Mouse (Mus musculus) urinary bladder, postnatal 14 days (tissue): ENCODE measurements around the gene Gm5678.
A peak's percentile ranks its signal among the peaks of the same experiment; 100 is the strongest.
"Not testable (repeated sequence)": the region's sequence is repeated elsewhere in the genome, so short reads cannot be mapped to it uniquely, and the experiment has no call there.

ENCODE experiments used
- DNase-seq: peaks from one replicate; pipeline ENCODE4 v3.0.0; 2021; ENCODE audit warnings: low spot score

The Gm5678 gene

DNA sequence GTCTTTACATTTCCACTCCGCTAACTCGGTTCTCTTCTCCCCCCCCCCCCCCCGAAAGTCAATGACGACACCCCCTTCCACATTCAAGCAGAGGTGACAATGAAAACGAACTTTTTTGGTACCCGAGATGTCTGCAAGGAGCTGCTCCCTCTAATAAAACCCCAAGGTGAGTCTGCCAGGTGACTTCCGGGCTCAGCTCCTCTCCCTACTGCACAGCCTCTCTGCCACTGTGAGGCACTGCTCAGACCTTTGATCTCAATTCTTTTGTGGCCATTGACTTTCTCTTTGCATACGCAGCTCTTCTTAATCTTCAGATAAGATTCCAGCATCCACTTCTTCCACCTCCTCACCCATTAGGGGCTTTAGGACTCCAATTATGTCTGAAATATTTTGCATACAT is 19.2 kb upstream of the Gm5678 start:
- no peak for DNase-seq

GRCm38 (mm10) chr16:93609796-93610195 is 18.1 kb upstream of the Gm5678 start:
- DNase-seq: no peak

DNA sequence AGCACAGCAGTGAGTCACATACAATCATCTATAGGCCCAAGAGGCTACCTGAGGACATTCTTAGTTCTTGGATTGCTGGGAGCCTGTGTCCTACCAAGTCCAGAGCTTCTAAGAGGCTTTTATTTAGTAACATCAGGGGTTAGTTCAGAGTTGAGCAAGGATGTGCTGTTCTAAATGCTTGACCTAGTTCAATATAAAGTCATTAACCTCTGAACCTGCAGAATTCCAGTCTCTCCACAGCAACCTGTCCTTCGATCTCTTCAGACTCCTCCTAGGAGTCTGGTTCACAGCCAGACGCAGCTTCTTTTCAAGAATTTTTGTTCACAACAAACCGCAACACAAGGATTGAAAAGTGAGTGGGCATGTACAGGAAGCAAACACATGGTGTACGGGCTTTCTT is 16.9 kb upstream of the Gm5678 start:
- DNase-seq: no peak

DNA sequence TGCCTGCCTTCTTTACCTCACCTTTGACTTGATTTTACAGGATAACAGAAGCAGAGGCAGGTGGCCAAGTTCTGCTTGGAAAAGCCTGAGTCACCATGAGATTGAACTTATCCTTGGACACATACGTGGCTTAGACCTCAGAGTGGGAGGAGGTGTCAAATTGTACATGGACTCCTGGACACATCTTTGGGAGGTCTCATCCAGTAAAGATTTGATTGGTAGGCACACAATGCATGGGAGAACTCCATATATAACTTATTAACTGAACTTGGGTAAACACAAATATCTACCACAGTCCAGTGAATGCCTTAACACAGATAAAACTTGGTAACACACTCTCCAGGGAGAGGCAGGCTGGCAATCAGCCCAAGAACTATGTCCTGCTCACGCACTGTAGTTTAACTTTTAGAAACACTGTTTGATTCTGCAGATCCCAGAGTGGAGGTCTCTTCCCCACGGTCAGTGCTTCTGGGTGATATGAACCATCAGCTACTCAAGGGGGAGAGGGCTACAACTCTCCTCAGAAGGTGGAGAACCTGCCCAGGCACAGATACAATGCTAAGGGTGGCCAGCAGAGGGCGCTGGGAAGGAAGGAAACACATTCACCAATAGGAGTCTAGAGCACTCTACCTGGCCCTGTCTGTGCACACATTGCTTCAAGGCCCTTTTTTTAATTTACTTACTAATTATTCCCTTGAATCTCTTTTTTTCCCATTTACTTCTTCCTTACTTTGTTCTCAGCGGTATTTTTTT is 12.6 kb upstream of the Gm5678 start:
- peak; percentile 82 for DNase-seq

DNA sequence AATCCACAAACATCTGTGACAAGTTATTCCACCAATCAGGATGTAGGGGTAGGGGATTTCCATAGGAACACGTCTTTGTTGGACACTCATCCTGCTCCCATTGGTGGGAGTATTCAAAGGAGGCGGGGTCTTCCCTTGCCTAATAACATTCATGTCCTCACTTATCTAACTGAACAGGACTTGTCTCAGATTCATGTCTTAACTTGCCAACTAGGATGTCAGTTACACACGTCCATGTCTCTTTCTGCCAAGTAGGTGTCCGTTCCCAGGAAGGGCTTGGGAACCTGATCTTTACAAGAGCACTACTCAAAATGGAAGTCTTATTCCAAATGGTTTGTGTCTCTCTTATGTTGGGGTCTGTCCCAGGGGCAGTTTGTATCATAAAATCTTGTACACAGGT is 4.1 kb upstream of the Gm5678 start:
- DNase-seq: not testable (repeated sequence)

- DNase-seq: no peak
Observed at GRCm38 (mm10) chr16:93624671-93625070, 3.2 kb upstream of the Gm5678 start.

DNA sequence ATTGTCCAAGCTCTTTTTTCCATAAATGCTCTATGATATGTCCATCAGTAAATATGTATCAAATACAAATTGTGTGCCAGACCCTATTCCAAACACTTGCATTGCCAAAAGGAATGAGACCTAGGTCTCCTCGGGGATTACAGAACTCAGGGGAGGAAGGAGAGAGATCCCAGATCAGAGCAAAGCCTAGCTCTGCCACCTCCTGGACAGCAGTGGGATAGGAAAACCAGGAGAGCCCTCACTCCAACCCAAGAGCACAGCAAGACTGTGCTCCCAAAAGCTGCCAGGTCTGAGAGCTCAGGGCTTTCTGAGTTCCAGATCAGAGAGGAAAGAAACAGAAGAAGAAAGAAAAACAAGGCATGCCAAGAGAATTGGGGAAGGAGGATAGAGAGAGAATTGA is 1.2 kb upstream of the Gm5678 start:
- peak; percentile 33 for DNase-seq

- no peak for DNase-seq
Observed at GRCm38 (mm10) chr16:93644006-93644405, 16.1 kb downstream of the Gm5678 start.

- no peak for DNase-seq
Observed at GRCm38 (mm10) chr16:93648441-93649183, 20.7 kb downstream of the Gm5678 start.

DNA sequence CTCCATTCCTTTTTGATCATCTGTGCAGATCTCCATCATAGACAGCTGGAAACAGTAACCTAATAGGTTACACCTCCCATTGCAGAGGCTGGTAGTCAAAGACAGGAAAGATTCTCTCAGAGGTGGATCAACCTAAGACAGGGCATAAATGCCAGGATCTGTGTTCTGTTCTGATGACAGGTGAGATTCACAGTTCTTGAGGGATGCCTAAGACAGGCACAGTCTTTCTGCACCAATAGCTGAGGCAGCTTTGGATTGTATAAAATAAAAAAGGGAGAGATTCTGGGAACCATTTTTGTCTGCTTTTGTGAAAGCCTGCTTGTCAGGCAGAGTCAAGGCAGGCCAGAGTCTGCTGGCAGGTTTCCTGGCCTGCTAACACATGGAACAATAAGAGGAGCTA is 40.1 kb downstream of the Gm5678 start:
- no peak for DNase-seq

DNA sequence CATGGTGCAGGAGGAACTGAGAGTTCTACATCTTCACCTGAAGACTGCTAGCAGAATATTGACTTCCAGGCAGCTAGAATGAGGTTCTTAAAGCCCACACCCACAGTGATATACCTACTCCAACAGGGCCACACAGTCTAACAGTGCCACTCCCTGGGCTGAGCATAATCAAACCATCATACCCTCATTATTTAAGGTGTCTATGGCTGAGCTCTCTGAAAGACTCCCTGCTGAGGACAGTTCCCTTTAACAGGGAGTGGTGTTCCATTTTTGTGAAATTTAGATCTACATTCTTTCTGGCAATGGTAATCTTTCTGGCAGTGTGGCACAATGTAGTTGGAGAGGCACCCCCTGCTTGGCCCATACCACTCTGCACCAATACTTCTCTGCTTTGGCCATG is 41.6 kb downstream of the Gm5678 start:
- no peak for DNase-seq

GRCm38 (mm10) chr16:93670466-93670865 is 42.6 kb downstream of the Gm5678 start:
- DNase-seq: not testable (repeated sequence)

GRCm38 (mm10) chr16:93671064-93671463 is 43.2 kb downstream of the Gm5678 start:
- no peak for DNase-seq

GRCm38 (mm10) chr16:93676376-93676775 is 48.5 kb downstream of the Gm5678 start:
- DNase-seq: no peak

DNA sequence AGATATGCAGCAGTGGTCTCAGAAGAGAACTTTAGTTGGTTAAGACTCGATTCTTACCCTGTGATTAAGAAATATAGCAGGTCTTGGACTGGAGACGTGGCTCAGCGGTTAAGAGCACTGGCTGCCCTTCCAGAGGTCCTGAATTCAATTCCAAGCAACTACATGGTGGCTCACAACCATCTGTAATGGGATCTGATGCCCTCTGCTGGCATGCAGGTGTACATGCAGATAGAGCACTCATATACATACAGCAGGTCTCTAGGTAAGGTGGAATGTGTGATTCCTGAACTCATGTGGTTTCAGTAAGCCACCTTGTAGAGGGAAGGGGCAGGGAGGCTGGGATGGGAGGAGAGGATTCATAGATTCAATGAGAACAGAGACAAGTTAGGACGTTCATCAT is 50.3 kb downstream of the Gm5678 start:
- DNase-seq: no peak

- no peak for DNase-seq
Observed at GRCm38 (mm10) chr16:93679165-93679564, 51.3 kb downstream of the Gm5678 start.
